Mouse (Mus musculus) bone marrow, adult 2 months (tissue): ENCODE results near the gene Kiss1r. TPM values are rescaled to one million over a fixed set of nuclear protein-coding genes. Genes with fewer than 3 reads are reported as not detected.

Source experiments
- H3K27ac ChIP-seq: fragments of 200-500 bp; 2 replicates; pipeline ENCODE4 v1.5.1; 2012; ENCODE audit warnings: low read depth, mild to moderate bottlenecking, control low read depth, inconsistent platforms, low read length; ENCODE audit not compliant: control insufficient read depth, poor library complexity, insufficient read depth
- H3K4me1 ChIP-seq: fragments of 200-500 bp; 2 replicates; pipeline ENCODE4 v1.6.1; 2011; ENCODE audit warnings: low read length; ENCODE audit not compliant: control insufficient read depth, insufficient read depth
- H3K4me3 ChIP-seq: fragments of 200-500 bp; replicated peaks from 2 replicates; pipeline ENCODE3; 2011; ENCODE audit warnings: mild to moderate bottlenecking, low read depth, low read length, control low read depth; ENCODE audit not compliant: control insufficient read depth
- CTCF ChIP-seq: fragments of 200-500 bp; IDR thresholded peaks from 2 replicates; pipeline ENCODE4 v1.5.1; 2011; ENCODE audit warnings: low read length, control low read depth; ENCODE audit not compliant: control insufficient read depth, insufficient read depth
- POLR2A ChIP-seq: fragments of 200-500 bp; IDR thresholded peaks from 2 replicates; pipeline ENCODE4 v1.6.1; 2011; ENCODE audit warnings: low read depth, mild to moderate bottlenecking, control low read depth, low read length, borderline replicate concordance; ENCODE audit not compliant: control insufficient read depth
- WGBS: fragments of 180-500 bp; shearing (Covaris S2); methylation state at CpG from one replicate; pipeline ENCODE4 v1.1.7; 2018; 5-methylcytosine and 5-hydroxymethylcytosine counted together
- polyA plus RNA-seq: library from polyadenylated mRNA; stranded (reverse); fragments of >200 nt; gene quantifications from 2 replicates; pipeline ENCODE4 v1.2.4, GENCODE M21; 2011; ENCODE audit warnings: low replicate concordance; ENCODE audit not compliant: missing spikeins, insufficient read depth, insufficient read length

The Kiss1r gene
- polyA plus RNA-seq, 1 experiment: not detected

DNA sequence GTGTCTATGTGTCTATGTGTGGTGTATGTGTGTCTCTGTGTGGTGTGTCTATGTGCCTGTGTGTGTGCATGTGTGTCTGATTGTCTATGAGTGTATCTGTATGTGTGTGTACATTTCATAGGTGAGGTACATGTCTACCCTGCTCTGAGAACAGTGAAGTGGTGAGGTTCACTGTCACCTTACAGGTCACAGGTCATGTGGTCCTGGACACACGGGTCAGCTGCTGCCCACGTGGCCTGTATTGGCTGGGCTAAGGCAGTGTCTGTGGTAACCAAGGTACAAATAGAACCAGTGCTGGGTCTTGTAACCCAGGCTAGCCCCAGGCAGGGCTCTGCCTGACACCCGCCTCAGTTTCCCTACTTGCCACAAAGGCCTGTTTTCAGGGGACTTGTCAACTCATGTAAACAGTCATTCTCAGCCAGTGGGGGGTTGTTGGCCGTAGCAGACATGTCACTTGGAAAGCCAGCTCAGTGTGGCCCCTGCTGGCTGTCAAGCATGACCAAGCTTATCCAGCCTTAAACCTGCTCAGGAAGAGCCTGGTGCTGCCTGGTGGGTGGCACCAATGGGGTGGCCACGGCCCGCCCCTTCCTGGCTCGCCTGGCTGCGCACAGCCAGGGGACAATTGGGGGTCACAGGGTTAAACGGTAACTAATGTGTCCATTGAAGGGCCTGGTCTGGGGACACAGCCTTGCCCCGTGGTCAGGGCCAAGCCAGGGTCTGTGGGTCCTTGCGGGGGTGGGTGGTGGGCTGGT is 21.2 kb downstream of the Kiss1r start:
- H3K4me3 ChIP-seq: no peak overlapping the region
- WGBS: 53% methylated on average over 11 of the region's 11 CpGs
- H3K27ac ChIP-seq: peak overlapping the region; percentile 32
- peak; percentile 5; the same call in 1 of the 2 replicates for TF ChIP-seq POLR2A
- no peak for TF ChIP-seq CTCF
- H3K4me1 ChIP-seq: peaks cover 29% of the 10 kb centered on the region

DNA sequence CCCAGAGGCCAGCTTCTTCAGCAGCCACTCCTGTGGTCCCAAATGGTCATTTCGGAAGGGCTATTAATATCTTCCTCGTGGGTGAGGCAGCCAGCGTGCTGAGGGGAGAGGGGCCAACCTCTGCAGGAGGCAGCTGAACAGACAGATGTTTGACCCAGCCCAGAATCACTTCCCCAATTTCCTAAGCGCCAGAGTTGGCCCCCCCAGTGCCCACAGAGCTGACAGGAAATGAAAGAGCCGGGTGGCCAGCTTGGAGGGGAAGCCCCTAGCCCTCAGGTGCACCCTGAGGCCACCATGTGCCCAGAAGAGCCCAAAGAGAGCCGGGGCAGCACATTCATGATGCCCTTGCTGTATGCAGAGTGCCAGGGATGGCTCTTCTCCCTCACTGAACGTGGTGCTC is 24.0 kb downstream of the Kiss1r start:
- H3K4me1 ChIP-seq: peaks cover 28% of the 10 kb centered on the region
- WGBS: 8% methylated on average over 7 of the region's 7 CpGs
- peak overlapping the region; percentile 43; the same call in 1 of the 2 replicates for H3K27ac ChIP-seq
- no peak overlapping the region for H3K4me3 ChIP-seq
- TF ChIP-seq POLR2A: peak; percentile 30; the same call in 1 of the 2 replicates
- TF ChIP-seq CTCF: no peak

DNA sequence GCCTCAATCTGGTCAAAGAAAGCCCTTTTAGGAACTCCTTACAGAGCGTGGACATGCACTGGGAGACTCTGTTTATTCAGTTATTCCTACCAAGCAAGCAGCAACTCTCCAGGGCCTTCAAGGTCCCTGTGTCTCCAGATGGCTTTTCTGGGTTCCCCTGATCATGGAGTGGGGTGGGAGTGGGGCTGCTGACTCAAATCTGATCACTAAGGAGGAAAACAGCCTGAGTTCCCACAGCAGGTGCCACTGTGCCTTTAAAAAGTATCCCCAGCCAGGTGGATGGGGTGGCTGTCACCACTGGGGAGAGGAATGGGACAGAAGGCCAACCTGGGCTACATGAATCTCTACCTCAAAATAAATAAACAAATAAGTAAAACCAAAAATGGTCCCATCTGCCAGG is 26.2 kb downstream of the Kiss1r start:
- Histone ChIP-seq H3K27ac (peak overlapping the region; percentile 43; the same call in 1 of the 2 replicates), H3K4me1 (peaks cover 18% of the 10 kb centered on the region), H3K4me3 (no peak overlapping the region)
- 69% methylated on average over 1 of the region's 1 CpGs for WGBS
- TF ChIP-seq POLR2A (no peak), CTCF (no peak)

DNA sequence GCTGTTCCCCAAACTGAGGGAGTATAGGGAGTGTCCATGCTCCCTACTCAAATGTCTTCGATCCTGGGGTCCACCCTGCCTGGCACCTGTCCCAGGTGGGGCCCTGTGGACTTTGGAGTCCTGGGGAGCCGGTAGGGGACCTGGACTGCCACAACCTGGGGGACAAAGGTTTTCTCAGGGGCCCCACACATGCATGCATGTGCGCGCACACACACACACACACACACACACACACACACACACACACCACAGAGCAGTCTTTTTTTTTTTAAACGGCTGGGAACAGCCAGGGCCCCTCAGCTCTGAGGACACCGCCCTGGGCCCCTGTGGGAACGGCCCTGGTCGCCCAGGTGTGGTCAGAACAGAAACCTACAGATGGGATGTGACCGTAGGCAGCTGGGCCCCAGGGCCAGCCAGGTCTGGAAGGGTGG is 26.7 kb downstream of the Kiss1r start:
- TF ChIP-seq POLR2A (no peak), CTCF (no peak)
- Histone ChIP-seq H3K4me3 (no peak overlapping the region), H3K4me1 (peaks cover 16% of the 10 kb centered on the region), H3K27ac (peak overlapping the region; percentile 43)
- WGBS: 72% methylated on average over 9 of the region's 9 CpGs

DNA sequence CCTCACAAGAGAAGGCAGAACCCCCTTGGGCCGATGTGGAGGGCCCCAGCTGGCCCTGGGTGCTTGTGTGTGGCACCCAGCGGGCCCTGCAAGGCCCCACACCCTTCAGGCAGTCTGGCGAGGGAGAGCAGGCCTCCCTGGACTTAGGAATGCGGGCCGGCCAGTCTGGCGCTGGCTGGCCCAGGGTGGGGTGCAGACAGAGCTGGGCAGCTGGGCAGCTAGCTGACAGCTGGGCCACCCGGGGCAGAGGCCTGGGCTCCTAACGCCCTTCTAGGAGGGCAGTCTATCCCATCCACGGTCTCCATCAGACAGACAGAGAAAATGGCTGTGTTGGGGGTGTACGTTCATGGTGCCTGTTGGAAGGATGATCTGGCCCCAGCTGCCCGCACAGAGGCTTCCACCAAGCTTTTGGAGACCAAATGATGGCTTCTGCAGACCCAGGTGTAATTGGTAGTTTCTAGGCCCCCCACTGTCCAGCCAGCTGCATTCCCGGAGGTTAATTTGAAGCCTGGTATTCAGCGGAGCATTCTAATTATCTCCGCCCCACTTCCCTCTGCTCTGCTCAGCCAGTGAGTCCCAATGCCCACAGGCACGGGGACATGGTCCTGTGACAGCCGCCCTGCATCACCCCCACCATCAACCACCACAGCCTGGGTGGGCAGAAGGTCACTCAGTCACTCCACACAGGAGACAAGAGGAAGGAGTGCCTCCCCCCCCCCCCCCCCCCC is 28.9 kb downstream of the Kiss1r start:
- H3K4me1 ChIP-seq: peaks cover 7% of the 10 kb centered on the region
- H3K4me3 ChIP-seq: no peak overlapping the region
- TF ChIP-seq CTCF (no peak), POLR2A (no peak)
- H3K27ac ChIP-seq: no peak overlapping the region
- 70% methylated on average over 16 of the region's 16 CpGs for WGBS

DNA sequence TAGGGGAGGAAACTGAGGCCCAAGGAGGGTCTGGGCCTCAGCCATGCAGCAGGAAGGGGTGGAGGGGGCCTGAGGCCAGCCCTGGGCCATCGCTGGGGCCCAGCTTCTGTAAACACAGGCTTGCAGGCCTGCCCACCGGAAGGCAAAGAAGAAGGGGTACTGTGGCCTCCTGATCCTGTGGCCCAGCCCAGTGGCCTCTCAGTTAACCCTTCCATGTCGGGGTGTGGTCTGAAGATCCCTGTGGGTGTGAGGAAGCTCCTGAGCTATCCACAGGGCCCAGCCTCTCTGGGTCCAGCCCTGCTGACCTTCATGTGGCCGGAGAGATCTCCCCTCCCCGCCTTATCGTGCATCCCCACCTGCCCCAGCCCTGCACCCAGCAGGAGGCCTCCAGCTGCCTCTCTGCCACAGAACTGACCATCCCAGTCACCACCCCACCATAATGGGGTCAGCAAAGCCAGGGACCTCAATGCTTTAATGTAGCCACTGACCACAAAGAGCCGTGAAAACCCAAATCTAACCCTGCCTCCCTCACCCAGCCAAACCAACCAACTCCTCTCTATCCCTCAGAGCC is 30.1 kb downstream of the Kiss1r start:
- H3K4me3 ChIP-seq: no peak overlapping the region
- WGBS: 46% methylated on average over 7 of the region's 7 CpGs
- H3K4me1 ChIP-seq: peaks cover 5% of the 10 kb centered on the region
- TF ChIP-seq POLR2A (0 out of 2 replicates have a peak, but pooled peaks have one; percentile 7), CTCF (no peak)
- peak overlapping the region; percentile 21 for H3K27ac ChIP-seq

DNA sequence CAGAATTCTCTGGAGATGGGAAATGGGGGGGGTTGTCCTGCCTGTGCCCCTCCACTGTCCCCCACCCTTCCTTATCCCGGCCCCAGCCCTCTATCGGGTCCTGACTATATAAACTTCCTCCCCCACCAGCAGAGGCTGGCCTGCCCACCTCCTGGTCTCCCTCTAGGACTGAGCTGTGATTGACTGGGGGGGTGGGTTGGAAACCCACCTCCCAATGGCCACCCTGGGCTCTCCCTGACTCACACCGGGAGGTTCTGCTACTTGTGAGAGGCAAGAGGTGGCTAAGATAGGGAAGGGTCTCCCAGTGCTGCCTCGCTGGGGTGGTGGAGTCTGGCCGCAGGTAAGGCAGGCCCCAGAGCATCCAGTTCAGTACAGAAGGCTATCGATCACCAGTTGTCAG is 30.7 kb downstream of the Kiss1r start:
- no peak overlapping the region for H3K4me3 ChIP-seq
- no peak for TF ChIP-seq CTCF
- no peak for TF ChIP-seq POLR2A
- H3K27ac ChIP-seq: no peak overlapping the region
- WGBS: 79% methylated on average over 6 of the region's 6 CpGs
- peaks cover 5% of the 10 kb centered on the region for H3K4me1 ChIP-seq

DNA sequence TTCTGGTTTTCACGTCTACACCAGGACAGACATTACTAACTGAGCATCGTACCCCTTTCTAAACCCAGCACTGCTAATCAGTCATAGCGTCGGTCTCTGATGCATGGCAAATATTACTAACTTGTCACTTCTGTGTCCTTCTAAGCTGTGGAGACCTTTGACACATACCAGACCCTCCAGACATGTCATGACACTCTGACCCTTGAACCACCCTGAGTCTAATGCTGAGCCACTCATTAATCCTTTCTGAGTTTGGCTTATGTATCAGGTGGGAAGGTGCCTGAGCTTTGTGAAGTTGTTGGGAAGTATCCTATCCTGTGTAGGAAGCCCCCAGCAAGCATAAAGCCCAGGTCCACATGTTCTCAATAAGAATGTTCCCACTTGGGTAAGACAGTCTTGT is 33.1 kb downstream of the Kiss1r start:
- Histone ChIP-seq H3K27ac (no peak overlapping the region), H3K4me3 (no peak overlapping the region), H3K4me1 (peaks cover 3% of the 10 kb centered on the region)
- TF ChIP-seq POLR2A: no peak
- TF ChIP-seq CTCF: no peak
- 93% methylated on average over 4 of the region's 4 CpGs for WGBS
